Mouse (Mus musculus) yolk sac, embryonic 10.5 days (tissue): ENCODE data around the gene Fn3k.

Source experiments
- DNase-seq: peaks from one replicate; pipeline ENCODE4 v3.0.0-alpha.2; 2017; ENCODE audit warnings: low spot score

Fn3k gene

GRCm38 (mm10) chr11:121451753-121452635 lies 17.3 kb downstream of the Fn3k start, which contains the start of gene Tbcd:
TSS of gene Tbcd (plus strand) at chr11:121451949.
- peak; percentile 96 for DNase-seq

GRCm38 (mm10) chr11:121457874-121458273 lies 23.2 kb downstream of the Fn3k start:
- DNase-seq, result no peak

GRCm38 (mm10) chr11:121467408-121467807 lies 32.7 kb downstream of the Fn3k start:
- no peak for DNase-seq

DNA sequence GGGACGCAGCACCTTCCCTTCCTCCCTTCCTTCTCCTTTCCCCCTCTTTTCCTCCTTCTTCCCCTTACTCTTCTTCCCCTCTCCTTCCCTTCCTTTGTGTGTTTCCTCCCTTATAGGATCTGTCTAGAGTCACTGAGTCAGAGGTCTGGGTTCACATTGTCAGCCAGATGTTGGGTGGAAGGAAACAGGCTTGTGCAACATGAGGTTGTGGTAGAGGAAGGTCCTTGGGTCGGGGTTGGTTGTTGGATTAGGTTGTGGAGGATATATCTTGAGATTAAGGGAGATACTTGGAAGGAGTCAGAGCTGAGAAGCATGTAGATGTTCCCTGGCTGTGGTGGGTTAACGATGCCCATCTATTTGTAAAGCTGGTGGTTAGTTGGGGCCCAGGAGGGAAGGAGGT lies 40.1 kb downstream of the Fn3k start:
- no peak for DNase-seq

GRCm38 (mm10) chr11:121475699-121476415 lies 41.1 kb downstream of the Fn3k start:
- DNase-seq, result peak; percentile 61

DNA sequence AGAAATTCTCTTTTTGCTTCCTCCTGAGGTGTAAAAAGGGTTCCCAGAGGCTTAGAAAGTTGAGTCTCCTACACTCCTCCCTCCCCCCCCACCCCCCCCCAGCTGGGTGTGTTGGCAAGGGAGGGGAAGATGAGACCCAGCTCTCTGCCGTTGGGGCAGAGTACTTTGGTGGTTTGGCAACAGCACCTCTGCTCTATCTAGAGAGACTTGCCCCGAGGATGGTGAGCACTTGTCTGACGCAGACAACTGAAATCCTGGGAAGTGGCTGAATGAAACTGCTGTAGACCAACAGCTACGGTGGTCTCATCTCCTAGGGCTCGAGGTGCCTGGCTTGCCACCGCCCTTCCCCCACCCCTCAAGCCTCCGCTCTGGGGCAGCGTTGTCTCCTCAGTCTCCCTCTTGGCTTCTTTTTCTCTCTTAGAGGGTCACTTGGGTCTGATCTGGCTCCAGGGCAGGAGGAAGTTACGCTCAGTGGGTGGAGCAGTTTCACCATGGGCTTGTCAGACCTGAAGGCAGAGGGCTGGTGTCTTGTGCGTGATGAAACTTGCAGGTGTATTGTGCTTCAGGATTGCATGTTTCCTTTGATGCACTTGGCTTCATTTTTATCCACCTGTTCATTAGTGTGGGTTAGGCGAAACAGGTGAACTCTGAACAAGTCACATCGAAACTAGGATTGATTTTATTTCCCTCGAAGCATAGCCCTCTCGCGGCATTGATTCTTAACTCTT lies 44.9 kb downstream of the Fn3k start:
- DNase-seq, result no peak

DNA sequence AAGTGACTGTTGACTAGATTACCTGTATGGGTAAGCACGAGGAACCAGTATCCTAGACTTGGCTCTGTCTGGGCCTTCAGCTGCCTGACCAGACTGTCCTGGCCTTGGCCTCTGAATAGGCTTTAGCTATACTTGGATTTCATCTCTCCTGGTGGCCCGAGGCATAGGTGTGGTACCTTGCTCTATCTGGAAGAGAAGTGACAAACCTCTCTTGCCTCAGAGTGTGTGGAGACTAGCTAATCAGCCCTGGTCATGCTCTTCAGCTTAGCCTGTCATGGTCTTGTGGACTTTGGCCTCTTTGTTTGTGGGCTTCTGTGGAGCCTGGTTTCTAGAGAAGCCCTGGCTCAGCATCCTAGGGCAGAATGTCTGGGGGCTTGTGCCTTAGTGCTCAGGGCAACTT lies 46.4 kb downstream of the Fn3k start:
- peak; percentile 71 for DNase-seq

GRCm38 (mm10) chr11:121485882-121486281 lies 51.2 kb downstream of the Fn3k start:
- no peak for DNase-seq

GRCm38 (mm10) chr11:121490651-121491050 lies 55.9 kb downstream of the Fn3k start:
- no peak for DNase-seq
